Mouse (Mus musculus) erythroblast, embryonic 14.5 days (primary cell): ENCODE data around the gene Vmn2r8.

ENCODE experiments used
- GATA1 ChIP-seq: IDR thresholded peaks from 2 replicates; pipeline ENCODE4 v1.6.1; 2012; ENCODE audit warnings: low read length, inconsistent platforms, mixed read lengths
- TAL1 ChIP-seq: IDR thresholded peaks from 3 replicates; pipeline ENCODE4 v1.6.1; 2012; ENCODE audit warnings: low read length, inconsistent platforms, mixed read lengths

DNA sequence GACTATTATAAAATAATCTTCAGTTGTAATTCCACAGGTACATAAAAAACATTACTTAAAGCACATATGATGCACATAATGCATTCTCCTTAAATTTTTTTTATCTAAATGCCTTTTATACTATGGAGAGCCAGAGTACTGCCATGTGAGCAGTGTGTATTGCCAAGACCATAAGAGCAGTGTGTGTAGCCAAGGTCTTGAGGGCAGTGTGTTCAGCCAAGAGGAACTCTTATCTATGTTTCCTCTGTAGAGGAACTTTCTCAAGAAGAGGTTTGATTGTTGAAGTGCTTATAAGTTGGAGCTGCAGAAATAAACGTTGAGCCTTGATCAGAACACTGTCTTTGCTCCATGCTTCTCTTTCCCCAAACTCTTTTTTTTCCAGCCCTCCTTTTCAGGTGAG is 40.8 kb upstream of the Vmn2r8 start:
- no peak for TF ChIP-seq TAL1
- no peak for TF ChIP-seq GATA1
